Mouse (Mus musculus) hematopoietic stem cell, adult 5-6 weeks (primary cell): ENCODE data around the gene Zfp512b. TPM values are rescaled to one million over a fixed set of nuclear protein-coding genes. Genes with fewer than 3 reads are reported as not detected.
A peak's percentile ranks its signal among the peaks of the same experiment; 100 is the strongest.

Experiments used
- ATAC-seq, 2 experiments: fragments of 125-278 bp in 1 of 2; replicated peaks in 1 of 2; 2 replicates each; pipeline ENCODE4 v1.8.0; 2016 to 2017; ENCODE audit warnings: inconsistent platforms in 2 of 2, mild to moderate bottlenecking in 2 of 2, moderate number of reproducible peaks in 2 of 2, low read depth in 1 of 2, moderate TSS enrichment in 1 of 2; ENCODE audit not compliant: low FRiP score in 2 of 2, poor library complexity in 2 of 2, severe bottlenecking in 2 of 2, insufficient read depth in 1 of 2, low TSS enrichment in 1 of 2
- total RNA-seq: library from RNA; stranded (forward); fragments of 172-1452, 232-1000 nt; gene quantifications from 2 replicates; pipeline ENCODE4 v1.2.3, GENCODE M21; 2017

The Zfp512b gene
- total RNA-seq, 1 experiment from 2014 or later: 17.1 TPM

DNA sequence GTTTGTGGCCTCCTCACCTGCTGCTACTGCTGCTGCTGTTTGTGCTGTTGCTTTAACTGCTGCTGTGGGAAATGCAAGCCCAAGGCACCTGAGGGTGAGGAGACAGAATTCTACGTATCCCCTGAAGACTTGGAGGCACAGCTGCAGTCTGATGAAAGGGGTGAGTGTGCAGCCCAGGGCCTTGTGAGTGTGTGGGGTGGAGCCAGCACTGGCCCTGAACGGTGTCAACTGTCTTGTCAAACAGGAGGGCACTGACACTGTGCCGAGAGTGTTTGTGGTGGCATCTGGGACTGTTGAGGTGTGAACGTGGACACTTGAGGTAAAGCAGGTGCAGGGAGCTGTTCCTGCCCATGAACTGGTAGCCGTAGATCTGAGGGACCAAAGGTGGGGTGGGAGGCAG is 43.9 kb downstream of the Zfp512b start:
- no peak for ATAC-seq

DNA sequence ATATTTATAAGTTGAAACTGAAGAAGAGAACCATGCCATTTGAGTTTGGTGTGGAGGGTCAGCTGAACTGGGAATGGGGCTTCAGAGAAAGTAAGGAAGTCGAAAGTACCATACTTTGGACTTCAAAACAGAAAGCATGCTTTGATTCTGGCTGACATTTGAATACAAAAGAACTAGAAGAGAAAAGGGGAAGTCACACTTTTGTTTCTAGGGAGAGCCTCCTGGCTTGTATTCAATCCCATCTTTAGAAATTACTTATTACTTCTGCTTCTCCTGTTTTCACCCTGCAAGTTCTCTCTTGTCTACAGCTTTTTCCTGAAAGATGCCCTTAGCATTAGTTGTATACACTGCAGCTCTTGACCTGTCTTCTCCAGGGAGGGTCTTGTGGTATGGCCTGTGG is 44.4 kb downstream of the Zfp512b start:
- peak in 1 of 2 experiments; percentile 26; a peak in 2 of 4 replicates for ATAC-seq

DNA sequence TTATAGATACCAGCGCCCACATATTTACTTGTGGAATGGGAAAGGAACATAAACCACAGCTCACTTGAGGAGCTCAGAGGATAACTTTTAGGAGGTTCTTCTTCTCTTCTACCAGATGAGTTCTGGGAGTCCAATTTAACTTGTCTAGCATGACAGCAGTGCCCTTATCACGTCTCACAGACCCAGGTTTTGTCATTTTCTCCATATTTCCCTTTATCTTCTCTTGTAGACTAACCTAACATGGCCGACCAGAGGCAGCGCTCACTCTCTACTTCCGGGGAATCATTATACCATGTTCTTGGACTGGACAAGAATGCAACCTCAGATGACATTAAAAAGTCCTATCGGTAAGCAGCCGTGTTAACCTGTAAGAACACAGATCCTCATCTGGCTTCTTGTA is 46.5 kb downstream of the Zfp512b start:
- no peak for ATAC-seq

DNA sequence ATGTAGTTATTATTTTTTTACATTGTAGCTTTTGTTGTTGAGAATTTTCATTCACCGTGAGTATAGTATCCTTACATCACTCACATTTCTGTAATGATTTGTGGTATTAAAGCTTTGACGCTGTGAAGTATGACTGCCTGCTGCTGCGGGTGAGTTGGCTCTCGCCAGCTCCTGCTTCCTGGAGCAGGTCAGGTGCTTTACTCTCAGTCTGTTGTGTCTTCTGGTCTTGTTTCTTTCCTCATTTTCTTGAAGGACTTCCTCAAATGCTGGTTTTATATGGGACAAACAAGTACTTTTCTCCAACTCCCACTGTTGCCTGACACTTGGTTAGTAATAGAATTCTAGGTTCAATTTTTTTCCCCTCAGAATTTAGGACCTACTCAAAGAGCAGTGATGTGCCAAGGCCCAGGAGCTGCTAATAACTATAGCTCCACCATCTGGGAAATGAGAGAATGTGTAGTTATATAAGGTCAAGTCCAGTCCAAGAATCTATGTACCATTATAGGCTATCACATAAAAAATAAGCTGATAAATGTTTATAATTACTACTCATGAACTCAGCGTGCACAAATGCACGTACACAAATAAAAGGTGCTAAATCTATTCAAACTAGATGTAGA is 50.7 kb downstream of the Zfp512b start:
- ATAC-seq: no peak

DNA sequence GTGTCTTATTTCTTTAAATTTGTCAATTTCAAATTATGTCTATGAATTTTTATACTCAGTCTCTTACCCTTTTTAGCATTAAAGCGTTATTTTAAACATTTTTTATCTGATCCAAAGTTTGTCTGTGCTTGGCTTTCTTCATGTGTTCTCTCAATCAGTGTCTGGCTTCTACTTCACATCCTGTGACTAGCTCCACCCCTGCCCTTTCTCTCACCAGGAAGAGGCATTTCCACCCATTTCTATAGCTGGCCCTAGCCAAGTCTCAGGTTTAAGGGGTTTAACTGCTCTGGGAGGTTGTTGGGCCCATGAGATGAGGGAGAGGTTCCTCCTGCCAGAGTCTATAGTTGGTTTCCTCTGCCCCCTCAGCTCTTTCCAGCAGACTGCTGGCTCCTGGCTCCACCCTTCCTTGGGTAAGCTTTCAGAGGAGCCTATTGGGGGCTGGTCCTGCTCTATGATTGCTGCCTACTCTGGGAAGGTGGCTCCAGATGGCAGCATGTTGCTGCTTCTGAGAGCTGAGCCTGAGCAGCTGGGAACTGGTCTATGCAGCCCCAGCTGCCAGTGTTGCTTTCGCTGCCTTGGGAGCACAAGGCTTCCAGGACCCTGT is 55.1 kb downstream of the Zfp512b start:
- peak; percentile 79 to 85 for ATAC-seq

DNA sequence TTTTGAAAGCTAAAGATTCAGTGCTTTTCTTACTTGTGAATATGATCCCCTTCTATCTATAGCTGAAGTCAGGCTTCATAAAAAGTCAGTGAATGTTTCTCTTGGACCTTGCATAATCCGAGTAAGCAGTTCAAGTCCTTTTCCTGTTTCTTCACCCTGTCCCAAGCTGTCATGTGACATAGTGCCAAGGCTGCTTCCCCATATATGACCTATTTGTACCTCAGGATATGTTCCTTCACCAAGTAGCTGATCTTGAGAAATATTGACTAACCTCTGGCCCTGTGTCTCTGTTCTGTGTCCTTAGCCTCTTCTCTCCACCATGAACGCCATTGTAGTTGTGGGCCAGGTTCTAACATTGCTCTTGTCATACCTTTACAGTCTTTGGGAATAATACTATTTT is 56.2 kb downstream of the Zfp512b start:
- ATAC-seq: peak; percentile 63 to 83; a peak in 2 of 4 replicates

DNA sequence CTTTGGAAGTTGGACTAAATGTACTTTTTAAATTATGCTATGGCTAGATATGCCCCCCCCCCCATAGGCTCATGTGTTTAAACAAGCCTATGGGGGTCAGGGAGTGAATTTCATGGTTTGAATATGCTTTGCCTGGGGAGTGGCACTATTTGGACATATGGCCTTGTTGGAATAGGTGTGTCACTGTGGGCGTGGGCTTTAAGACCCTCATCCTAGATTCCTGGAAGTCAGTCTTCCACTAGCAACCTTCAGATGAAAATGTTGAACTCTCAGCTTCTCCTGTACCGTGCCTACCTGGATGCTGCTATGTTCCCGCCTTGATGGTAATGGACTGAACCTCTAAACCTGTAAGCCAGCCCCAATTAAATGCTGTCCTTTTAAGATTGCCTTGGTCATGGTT is 60.0 kb downstream of the Zfp512b start:
- no peak for ATAC-seq

Other genes with a start within 250 kb of the Zfp512b start
- gene Zgpat, start 227.9 kb downstream of the Zfp512b start, total RNA-seq: 48.8 and 55.8 TPM in 2 replicates
- 54.9 and 75.9 TPM in 2 replicates for gene Arfrp1, start 227.4 kb downstream of the Zfp512b start, total RNA-seq
- 32.4 and 36.1 TPM in 2 replicates for gene Lime1, start 212.7 kb downstream of the Zfp512b start, total RNA-seq
- gene Zbtb46, start 133.4 kb downstream of the Zfp512b start, total RNA-seq: 1.3 and 6.0 TPM in 2 replicates
- not detected in 2 replicates for gene Abhd16b, start 99.6 kb downstream of the Zfp512b start, total RNA-seq
- 118 and 129 TPM in 2 replicates for gene Tpd52l2, start 95.7 kb downstream of the Zfp512b start, total RNA-seq
- gene Dnajc5, start 72.3 kb downstream of the Zfp512b start, total RNA-seq: 36.9 and 43.1 TPM in 2 replicates
- gene Uckl1, start 7.9 kb downstream of the Zfp512b start, total RNA-seq: 66.1 and 82.4 TPM in 2 replicates
- 74.3 and 120 TPM in 2 replicates for gene Prpf6, start 935 bp downstream of the Zfp512b start, total RNA-seq
- 9.0 and 9.2 TPM in 2 replicates for gene Samd10, start 6.4 kb upstream of the Zfp512b start, total RNA-seq
- not detected in 2 replicates for gene Gm29797, start 64.2 kb upstream of the Zfp512b start, total RNA-seq
- 0.25 TPM in 1 of 2 replicates, not detected in the other for gene Sox18, start 78.8 kb upstream of the Zfp512b start, total RNA-seq
- gene Tcea2, start 87.5 kb upstream of the Zfp512b start, total RNA-seq: 9.1 and 22.7 TPM in 2 replicates
- gene Rgs19, start 101.2 kb upstream of the Zfp512b start, total RNA-seq: 89.7 and 90.4 TPM in 2 replicates
- not detected in 2 replicates for gene Lkaaear1, start 105.6 kb upstream of the Zfp512b start, total RNA-seq
- 0.75 TPM in 1 of 2 replicates, not detected in the other for gene Oprl1, start 122.2 kb upstream of the Zfp512b start, total RNA-seq
- gene Myt1, start 170.5 kb upstream of the Zfp512b start, total RNA-seq: not detected in 2 replicates
- 59.8 and 60.1 TPM in 2 replicates for gene Pcmtd2, start 245.1 kb upstream of the Zfp512b start, total RNA-seq